Mouse (Mus musculus) left cerebral cortex, adult 11 months (tissue): ENCODE data around the gene Lhx9.

Experiments used
- DNase-seq: peaks from one replicate; pipeline ENCODE4 v3.0.0; 2022; ENCODE audit warnings: low spot score

Lhx9 gene

DNA sequence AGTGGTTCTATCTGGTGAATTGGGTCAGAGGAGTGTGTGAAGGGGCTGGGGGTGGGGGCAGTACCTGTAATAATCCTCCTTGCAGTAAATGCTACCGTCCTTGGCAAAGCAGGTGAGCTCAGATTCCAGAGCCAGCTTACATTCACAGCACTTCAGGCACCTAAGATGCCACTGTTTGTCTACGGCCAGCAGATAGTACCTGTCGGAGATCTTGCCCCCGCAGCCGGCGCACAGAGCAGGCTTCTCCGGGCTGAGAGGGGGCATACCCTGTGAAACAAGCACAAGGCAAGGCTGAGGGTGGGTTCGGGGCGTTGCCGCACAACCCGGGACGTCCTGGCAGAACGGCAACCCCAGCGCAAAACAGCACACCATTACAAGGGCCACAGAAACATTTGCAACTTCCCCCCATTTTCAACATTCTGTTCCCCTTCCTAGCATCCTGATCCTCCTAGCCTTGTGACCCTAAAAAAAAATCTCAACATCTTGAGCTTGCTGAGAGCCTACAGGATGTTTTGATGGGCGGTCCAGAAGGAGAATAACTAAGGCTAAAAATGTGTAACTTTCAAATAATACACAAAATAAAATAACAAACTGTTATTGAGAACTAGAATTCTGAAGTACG lies 8.5 kb downstream of the Lhx9 start:
- DNase-seq, result no peak

- DNase-seq, result no peak
These were observed 9.1 kb downstream of the Lhx9 start for GRCm38 (mm10) chr1:138839291-138839690.

GRCm38 (mm10) chr1:138837786-138838743 lies 10.3 kb downstream of the Lhx9 start:
- DNase-seq, result no peak

DNA sequence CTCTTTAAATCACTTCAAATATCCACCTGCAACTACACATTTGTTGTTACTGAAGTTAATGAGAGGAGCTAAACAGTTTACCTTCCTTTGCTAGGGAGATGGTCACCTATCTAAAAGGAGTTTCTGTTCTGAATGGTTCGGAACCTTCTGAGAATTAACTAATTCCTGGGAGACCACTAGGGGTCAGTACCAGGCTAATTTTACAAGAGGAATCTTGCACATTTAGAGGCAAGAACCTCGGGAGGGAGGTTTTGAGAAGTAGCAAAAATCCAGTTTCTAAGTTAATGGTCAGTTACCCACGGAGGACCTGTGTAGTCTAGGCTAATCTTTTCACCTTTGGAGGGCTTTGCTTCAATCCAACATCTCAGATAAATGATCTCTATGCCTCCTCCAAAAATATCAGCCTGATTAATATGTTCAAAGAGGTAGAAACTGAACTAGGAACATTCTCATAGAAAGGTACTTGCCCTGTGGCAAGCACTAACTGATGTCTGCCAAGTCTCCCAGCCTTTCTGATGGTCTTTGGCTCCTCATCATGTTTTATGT lies 12.9 kb downstream of the Lhx9 start:
- DNase-seq, result no peak

- no peak for DNase-seq
These were observed 17.1 kb downstream of the Lhx9 start for GRCm38 (mm10) chr1:138831309-138831708.

- DNase-seq, result no peak
These were observed 21.5 kb downstream of the Lhx9 start for GRCm38 (mm10) chr1:138826841-138827240.

- DNase-seq, result no peak
These were observed 25.4 kb downstream of the Lhx9 start for GRCm38 (mm10) chr1:138822985-138823322.

GRCm38 (mm10) chr1:138822255-138822984 lies 26.0 kb downstream of the Lhx9 start:
- no peak for DNase-seq

DNA sequence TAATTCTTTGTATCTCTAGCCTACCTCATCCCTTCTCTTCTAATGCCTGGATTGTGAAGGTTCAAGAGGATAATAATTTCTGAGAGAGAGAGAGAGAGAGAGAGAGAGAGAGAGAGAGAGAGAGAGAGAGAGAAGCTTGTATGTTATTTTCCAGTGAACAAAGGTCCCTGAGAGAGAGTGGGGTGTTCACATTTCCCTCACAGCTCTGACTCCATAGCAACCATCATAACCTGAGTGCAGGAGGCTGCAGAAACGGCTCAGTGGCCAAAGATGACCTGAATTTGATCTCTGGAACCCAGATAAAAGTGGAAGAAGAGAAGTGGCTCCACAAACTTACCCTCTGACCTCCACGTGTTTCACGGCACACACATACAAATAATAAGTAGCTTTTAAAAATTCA lies 46.6 kb downstream of the Lhx9 start:
- DNase-seq, result no peak

DNA sequence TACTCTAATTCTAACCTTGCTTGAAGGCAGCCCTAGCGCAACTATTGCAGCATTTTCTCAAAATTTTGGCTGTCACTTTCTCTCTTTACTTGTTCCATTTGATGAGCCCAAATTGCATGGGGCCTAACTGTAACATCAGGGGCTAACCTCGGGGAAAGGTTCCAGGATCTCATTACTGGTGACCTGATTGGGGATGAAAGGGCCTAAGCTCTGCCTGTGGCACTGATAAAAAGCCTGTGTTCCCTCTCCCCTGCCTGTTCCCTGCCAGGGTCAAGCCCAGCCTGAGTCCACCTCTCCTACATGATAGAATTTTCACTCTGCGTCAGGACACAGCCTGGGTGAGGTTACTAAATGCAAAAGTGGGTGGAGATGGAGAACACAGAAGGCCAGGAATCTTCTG lies 47.1 kb downstream of the Lhx9 start:
- DNase-seq, result no peak

DNA sequence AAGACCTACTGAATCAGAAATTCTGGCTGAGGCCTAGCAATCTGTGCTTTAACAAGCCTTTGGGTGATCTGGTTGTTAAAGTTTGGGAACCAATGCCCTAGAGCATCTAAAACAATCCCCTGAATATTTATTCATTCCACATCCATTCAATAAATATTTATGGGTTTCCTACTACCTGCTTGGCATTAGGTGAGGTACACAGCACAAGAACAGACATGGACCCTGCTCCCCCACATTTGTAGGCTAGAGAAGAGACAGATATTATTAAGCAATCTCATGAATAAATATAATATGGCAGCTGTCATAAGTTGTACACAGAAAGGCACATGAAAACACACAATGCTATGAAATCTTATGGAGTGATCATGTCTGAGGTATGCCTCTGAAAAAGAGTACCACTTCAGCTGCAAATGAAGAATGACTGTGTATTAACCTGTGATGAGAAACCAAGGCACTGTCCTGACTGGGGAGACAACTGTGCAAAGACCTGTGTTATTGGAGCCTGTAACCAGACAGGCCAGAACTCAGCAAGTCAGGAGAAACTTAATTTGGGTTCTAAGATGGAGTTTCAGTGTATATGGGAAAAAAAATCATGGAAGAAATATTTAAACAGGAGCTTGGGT lies 48.6 kb downstream of the Lhx9 start:
- no peak for DNase-seq

- no peak for DNase-seq
These were observed 50.3 kb downstream of the Lhx9 start for GRCm38 (mm10) chr1:138798110-138798509.

GRCm38 (mm10) chr1:138785856-138786255 lies 62.5 kb downstream of the Lhx9 start:
- DNase-seq, result no peak

- DNase-seq, result no peak
These were observed 64.4 kb downstream of the Lhx9 start for GRCm38 (mm10) chr1:138784019-138784418.
